Mouse (Mus musculus) myocyte (in vitro differentiated cells): ENCODE results near the gene Dgat2. TPM values are rescaled to one million over a fixed set of nuclear protein-coding genes. Genes with fewer than 3 reads are reported as not detected.

Source experiments
- H3K27me3 ChIP-seq: one replicate; pipeline ENCODE4 v1.6.1; 2011; ENCODE audit not compliant: control insufficient read depth, insufficient read depth, insufficient read length
- H3K36me3 ChIP-seq: one replicate; pipeline ENCODE4 v1.6.1; 2011; ENCODE audit not compliant: control insufficient read depth, insufficient read depth
- H3K4me2 ChIP-seq: one replicate; pipeline ENCODE4 v1.6.1; 2011; ENCODE audit warnings: low read depth, control low read depth
- H3K4me3 ChIP-seq: one replicate; pipeline ENCODE4 v1.5.1; 2011; ENCODE audit warnings: mild to moderate bottlenecking, control low read depth, moderate library complexity
- H3K79me2 ChIP-seq: one replicate; pipeline ENCODE4 v1.6.1; 2011; ENCODE audit not compliant: control insufficient read depth, insufficient read depth
- H3ac ChIP-seq: one replicate; pipeline ENCODE4 v1.6.1; 2011; ENCODE audit not compliant: control insufficient read depth, insufficient read length
- CEBPB ChIP-seq: IDR thresholded peaks from 2 replicates; pipeline ENCODE4 v1.6.1; 2011; ENCODE audit warnings: mild to moderate bottlenecking, moderate library complexity; ENCODE audit not compliant: poor library complexity, insufficient read depth, severe bottlenecking
- E2F4 ChIP-seq: IDR thresholded peaks from one replicate; pipeline ENCODE4 v1.6.1; 2011; ENCODE audit warnings: mild to moderate bottlenecking, control low read depth, moderate library complexity; ENCODE audit not compliant: insufficient read depth
- MAX ChIP-seq: IDR thresholded peaks from one replicate; pipeline ENCODE4 v1.6.1; 2011; ENCODE audit warnings: low read depth, mild to moderate bottlenecking, control low read depth
- MYOD1 ChIP-seq, 3 experiments: IDR thresholded peaks; one replicate each; pipeline ENCODE4 v1.6.1; 2011; ENCODE audit warnings: control low read depth in 2 of 3, low read depth in 2 of 3, mild to moderate bottlenecking in 2 of 3, moderate library complexity in 1 of 3; ENCODE audit not compliant: insufficient read length in 2 of 3, control insufficient read depth in 1 of 3
- MYOG ChIP-seq, 3 experiments: IDR thresholded peaks; one replicate each; pipeline ENCODE4 v1.6.1; 2011; ENCODE audit warnings: control low read depth in 2 of 3, low read depth in 2 of 3, mild to moderate bottlenecking in 2 of 3; ENCODE audit not compliant: insufficient read length in 2 of 3, control insufficient read depth in 1 of 3, insufficient read depth in 1 of 3
- POLR2A ChIP-seq: IDR thresholded peaks from one replicate; pipeline ENCODE4 v1.6.1; 2011; ENCODE audit warnings: low read depth, mild to moderate bottlenecking, control low read depth, moderate library complexity; ENCODE audit not compliant: insufficient read length
- POLR2AphosphoS2 ChIP-seq: IDR thresholded peaks from one replicate; pipeline ENCODE4 v1.6.1; 2011; ENCODE audit warnings: low read depth, control low read depth; ENCODE audit not compliant: insufficient read length
- REST ChIP-seq: IDR thresholded peaks from one replicate; pipeline ENCODE4 v1.6.1; 2011; ENCODE audit warnings: mild to moderate bottlenecking, control low read depth, moderate library complexity; ENCODE audit not compliant: insufficient read depth, insufficient read length
- SRF ChIP-seq: IDR thresholded peaks from one replicate; pipeline ENCODE4 v1.6.1; 2011; ENCODE audit warnings: low read depth; ENCODE audit not compliant: control insufficient read depth, insufficient read length
- TCF12 ChIP-seq: IDR thresholded peaks from one replicate; pipeline ENCODE4 v1.6.1; 2011; ENCODE audit warnings: mild to moderate bottlenecking, control low read depth; ENCODE audit not compliant: poor library complexity, insufficient read depth, severe bottlenecking
- TCF3 ChIP-seq: IDR thresholded peaks from one replicate; pipeline ENCODE4 v1.6.1; 2011; ENCODE audit warnings: low read depth, control low read depth; ENCODE audit not compliant: insufficient read length
- USF1 ChIP-seq: IDR thresholded peaks from one replicate; pipeline ENCODE4 v1.6.1; 2011; ENCODE audit warnings: low read depth, mild to moderate bottlenecking, control low read depth, moderate library complexity
- polyA plus RNA-seq: library from polyadenylated mRNA; unstranded; fragments of >200 nt; fragmentation: generic; extraction: Trizol; gene quantifications from one replicate; pipeline ENCODE4 v1.2.1, GENCODE M21; 2012; ENCODE audit warnings: missing spikeins

Gene Dgat2
- polyA plus RNA-seq, 1 experiment = 6.9 TPM

- no peak for TF ChIP-seq E2F4
- no peak for TF ChIP-seq TCF3
- TF ChIP-seq SRF = no peak
- TF ChIP-seq TCF12 = no peak
- TF ChIP-seq CEBPB = no peak
- no peak for TF ChIP-seq USF1
- no peak for TF ChIP-seq REST
- Histone ChIP-seq H3K4me2 (no peak overlapping the region), H3K4me3 (no peak overlapping the region), H3K79me2 (no peaks in the 10 kb centered on the region), H3K36me3 (no peaks in the 10 kb centered on the region), H3K27me3 (peaks cover 4% of the 10 kb centered on the region), H3ac (no peak overlapping the region)
Observed at GRCm38 (mm10) chr7:99194511-99194910, 12.0 kb upstream of the Dgat2 start.

- Histone ChIP-seq H3ac (no peak overlapping the region), H3K79me2 (no peaks in the 10 kb centered on the region), H3K4me2 (no peak overlapping the region), H3K36me3 (no peaks in the 10 kb centered on the region), H3K4me3 (no peak overlapping the region), H3K27me3 (peaks cover 4% of the 10 kb centered on the region)
- no peak for TF ChIP-seq REST
- no peak for TF ChIP-seq E2F4
Observed at GRCm38 (mm10) chr7:99193926-99194325, 11.4 kb upstream of the Dgat2 start.

GRCm38 (mm10) chr7:99191411-99191810, 8.9 kb upstream of the Dgat2 start:
- Histone ChIP-seq H3ac (no peak overlapping the region), H3K79me2 (no peaks in the 10 kb centered on the region), H3K36me3 (no peaks in the 10 kb centered on the region), H3K4me3 (no peak overlapping the region), H3K27me3 (peaks cover 4% of the 10 kb centered on the region), H3K4me2 (no peak overlapping the region)
- TF ChIP-seq E2F4 (no peak), TCF3 (no peak), POLR2AphosphoS2 (no peak), TCF12 (no peak), USF1 (no peak), CEBPB (no peak), SRF (no peak), MYOG (IDR thresholded peaks at IDR 0.05; ENCODE audit: control insufficient read depth in 1 of 3, insufficient read depth in 1 of 3, insufficient read length in 2 of 3, low read depth in 2 of 3) (no peak), REST (no peak), MYOD1 (IDR thresholded peaks at IDR 0.05; ENCODE audit: control insufficient read depth in 1 of 3, insufficient read length in 2 of 3, low read depth in 2 of 3) (no peak), POLR2A (no peak), MAX (no peak)

GRCm38 (mm10) chr7:99189885-99190284, 7.4 kb upstream of the Dgat2 start:
- Histone ChIP-seq H3K36me3 (no peaks in the 10 kb centered on the region), H3K79me2 (no peaks in the 10 kb centered on the region), H3K27me3 (peaks cover 4% of the 10 kb centered on the region), H3ac (no peak overlapping the region), H3K4me2 (no peak overlapping the region), H3K4me3 (no peak overlapping the region)
- TF ChIP-seq POLR2A (no peak), CEBPB (no peak), USF1 (no peak), TCF3 (no peak), TCF12 (no peak), POLR2AphosphoS2 (no peak), MAX (no peak), SRF (no peak), MYOG (IDR thresholded peaks at IDR 0.05; ENCODE audit: control insufficient read depth in 1 of 3, insufficient read depth in 1 of 3, insufficient read length in 2 of 3, low read depth in 2 of 3) (no peak), MYOD1 (IDR thresholded peaks at IDR 0.05; ENCODE audit: control insufficient read depth in 1 of 3, insufficient read length in 2 of 3, low read depth in 2 of 3) (no peak), E2F4 (no peak), REST (no peak)

GRCm38 (mm10) chr7:99188630-99189029, 6.1 kb upstream of the Dgat2 start:
- no peak overlapping the region for H3K4me3 ChIP-seq
- H3K79me2 ChIP-seq = no peaks in the 10 kb centered on the region
- H3K36me3 ChIP-seq = no peaks in the 10 kb centered on the region
- H3K4me2 ChIP-seq = no peak overlapping the region
- TF ChIP-seq TCF3 (no peak), REST (no peak), POLR2A (no peak), MAX (no peak), CEBPB (no peak), MYOD1 (IDR thresholded peaks at IDR 0.05; ENCODE audit: control insufficient read depth in 1 of 3, insufficient read length in 2 of 3, low read depth in 2 of 3) (no peak), MYOG (IDR thresholded peaks at IDR 0.05; ENCODE audit: control insufficient read depth in 1 of 3, insufficient read depth in 1 of 3, insufficient read length in 2 of 3, low read depth in 2 of 3) (no peak), USF1 (no peak), TCF12 (no peak), POLR2AphosphoS2 (no peak), SRF (no peak), E2F4 (no peak)
- peaks cover 4% of the 10 kb centered on the region for H3K27me3 ChIP-seq
- H3ac ChIP-seq = no peak overlapping the region
